Mouse (Mus musculus) 3T3-L1 (cell line): ENCODE data around the gene Aff4.
"Not testable (repeated sequence)": the region's sequence is repeated elsewhere in the genome, so short reads cannot be mapped to it uniquely, and the experiment has no call there.

Experiments used
- DNase-seq: peaks from one replicate; pipeline ENCODE4 v3.0.0-alpha.2; 2015; ENCODE audit warnings: low read depth, low spot score

The Aff4 gene

GRCm38 (mm10) chr11:53337684-53338083 is 12.9 kb upstream of the Aff4 start:
- DNase-seq = no peak

GRCm38 (mm10) chr11:53341019-53341418 is 9.6 kb upstream of the Aff4 start:
- DNase-seq = not testable (repeated sequence)

GRCm38 (mm10) chr11:53342711-53343110 is 7.9 kb upstream of the Aff4 start:
- DNase-seq = no peak

GRCm38 (mm10) chr11:53345328-53345727 is 5.3 kb upstream of the Aff4 start:
- no peak for DNase-seq

- DNase-seq = no peak
Measured at GRCm38 (mm10) chr11:53345738-53346137, 4.9 kb upstream of the Aff4 start.

- DNase-seq = peak; percentile 82
Measured at GRCm38 (mm10) chr11:53351224-53351942, 750 bp downstream of the Aff4 start.

- peak; percentile 44 for DNase-seq
Measured at GRCm38 (mm10) chr11:53351943-53352590, 1.4 kb downstream of the Aff4 start.

- no peak for DNase-seq
Measured at GRCm38 (mm10) chr11:53358504-53359155, 8.0 kb downstream of the Aff4 start.

GRCm38 (mm10) chr11:53367032-53367431 is 16.4 kb downstream of the Aff4 start:
- no peak for DNase-seq

GRCm38 (mm10) chr11:53378918-53379317 is 28.3 kb downstream of the Aff4 start:
- DNase-seq = no peak

GRCm38 (mm10) chr11:53383758-53384428 is 33.3 kb downstream of the Aff4 start:
- DNase-seq = peak; percentile 11

GRCm38 (mm10) chr11:53393856-53394255 is 43.2 kb downstream of the Aff4 start:
- no peak for DNase-seq

- DNase-seq = no peak
Measured at GRCm38 (mm10) chr11:53403638-53404037, 53.0 kb downstream of the Aff4 start.

GRCm38 (mm10) chr11:53411738-53412137 is 61.1 kb downstream of the Aff4 start:
- peak; percentile 66 for DNase-seq

GRCm38 (mm10) chr11:53413871-53414270 is 63.2 kb downstream of the Aff4 start:
- no peak for DNase-seq

- DNase-seq = no peak
Measured at GRCm38 (mm10) chr11:53418048-53418447, 67.4 kb downstream of the Aff4 start.

GRCm38 (mm10) chr11:53423036-53423435 is 72.4 kb downstream of the Aff4 start, which contains the start of gene Leap2:
TSS of gene Leap2 (minus strand) at chr11:53423170.
- DNase-seq = no peak

GRCm38 (mm10) chr11:53424826-53425225 is 74.2 kb downstream of the Aff4 start:
- DNase-seq = peak; percentile 25

- DNase-seq = no peak
Measured at GRCm38 (mm10) chr11:53425251-53425650, 74.6 kb downstream of the Aff4 start.

- DNase-seq = no peak
Measured at GRCm38 (mm10) chr11:53425711-53426255, 75.2 kb downstream of the Aff4 start.

GRCm38 (mm10) chr11:53426914-53427313 is 76.3 kb downstream of the Aff4 start:
- DNase-seq = not testable (repeated sequence)
